Mouse (Mus musculus) left cerebral cortex, postnatal 4 days (tissue): ENCODE data around the gene Atp5d. TPM values are rescaled to one million over a fixed set of nuclear protein-coding genes. Genes with fewer than 3 reads are reported as not detected.

ENCODE experiments used
- DNase-seq: peaks from one replicate; pipeline ENCODE4 v3.0.0-alpha.2; 2022
- intact Hi-C: fragments of 180-260 bp; cut with DNase I; formaldehyde crosslinking; loops from one replicate; pipeline ENCODE4 v1.15.1; 2025
- total RNA-seq, 2 experiments: library from RNA; stranded (reverse); gene quantifications; 2 replicates each; pipeline ENCODE4 v1.2.3; 2021

The Atp5d gene
- total RNA-seq, 2 experiments from 2014 or later: 247 to 270 TPM

DNA sequence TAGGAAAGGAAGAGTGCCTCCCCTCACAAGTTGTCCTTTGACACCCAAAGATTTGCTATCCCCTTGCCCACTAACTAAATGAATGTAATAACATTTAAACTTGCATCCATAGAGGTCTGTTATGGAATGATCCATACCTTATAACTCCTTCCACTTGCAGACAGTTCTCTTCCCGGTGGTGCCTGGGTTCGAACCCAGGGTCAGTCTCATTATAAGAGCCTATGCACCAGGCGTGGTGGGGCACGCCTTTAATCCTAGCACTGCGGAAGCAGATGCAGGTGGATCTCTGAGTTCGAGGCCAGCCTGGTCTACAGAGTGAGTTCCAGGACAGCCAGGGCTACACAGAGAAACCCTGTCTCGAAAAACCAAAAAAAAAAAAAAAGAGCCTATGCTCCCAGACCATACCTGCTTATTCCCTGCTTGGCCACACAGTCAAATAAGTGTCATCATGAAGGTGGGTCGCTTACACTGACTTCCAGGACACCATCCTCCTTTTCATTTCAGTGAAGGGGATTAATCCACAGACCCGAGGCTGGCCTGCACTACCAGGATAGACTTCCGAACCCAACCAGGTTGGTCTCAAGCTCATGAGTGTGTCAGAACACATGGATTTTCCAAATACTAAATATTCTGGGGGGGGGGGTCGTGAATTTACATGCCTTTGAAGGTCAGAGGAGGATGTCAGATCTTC is 1.7 kb downstream of the Atp5d start:
- no peak for DNase-seq
- intact Hi-C loops: no loop called here

DNA sequence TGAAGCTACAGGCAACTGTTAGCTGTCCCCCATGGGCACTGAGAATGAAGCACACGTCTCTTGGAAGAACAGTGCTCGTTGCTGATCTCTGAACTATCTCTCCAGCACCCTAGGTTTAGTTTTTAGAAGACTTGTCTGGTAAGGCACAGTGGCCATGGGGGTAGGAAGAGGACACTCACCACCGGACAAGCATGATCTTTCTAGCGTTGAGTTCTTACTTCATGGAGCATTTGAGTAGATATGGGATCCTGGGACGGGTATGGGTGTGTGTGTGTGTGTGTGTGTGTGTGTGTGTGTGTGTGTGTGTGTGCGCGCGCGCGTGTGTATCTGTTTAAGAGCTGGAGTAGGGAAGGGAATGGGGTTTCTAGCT is 2.2 kb downstream of the Atp5d start, which contains the start of gene Cbarp:
TSS of gene Cbarp (minus strand) at position 170 of the 370 bp plus-strand sequence.
- intact Hi-C loops: no loop called here
- no peak for DNase-seq

DNA sequence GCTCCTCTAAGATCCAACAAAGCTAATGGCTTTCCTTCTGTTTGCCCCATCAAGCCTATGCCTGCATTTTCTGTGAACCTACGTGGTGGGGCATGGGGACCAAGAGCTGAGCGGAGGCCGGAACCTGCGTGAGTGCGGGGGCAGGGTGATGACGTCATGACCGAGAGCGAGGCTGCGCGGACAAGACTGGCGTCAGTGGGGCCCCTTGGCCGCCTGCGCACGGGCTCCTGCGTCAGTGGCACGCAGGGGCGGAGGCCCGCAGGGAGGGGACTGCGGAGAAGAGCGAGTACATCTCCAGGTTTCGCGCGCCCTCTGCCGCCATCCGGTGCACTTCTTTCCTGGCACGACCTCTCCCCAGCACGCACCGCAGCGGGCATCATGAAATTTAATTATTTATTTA is 2.8 kb downstream of the Atp5d start:
- DNase-seq: peak; percentile 95
- intact Hi-C loops: no loop called here

DNA sequence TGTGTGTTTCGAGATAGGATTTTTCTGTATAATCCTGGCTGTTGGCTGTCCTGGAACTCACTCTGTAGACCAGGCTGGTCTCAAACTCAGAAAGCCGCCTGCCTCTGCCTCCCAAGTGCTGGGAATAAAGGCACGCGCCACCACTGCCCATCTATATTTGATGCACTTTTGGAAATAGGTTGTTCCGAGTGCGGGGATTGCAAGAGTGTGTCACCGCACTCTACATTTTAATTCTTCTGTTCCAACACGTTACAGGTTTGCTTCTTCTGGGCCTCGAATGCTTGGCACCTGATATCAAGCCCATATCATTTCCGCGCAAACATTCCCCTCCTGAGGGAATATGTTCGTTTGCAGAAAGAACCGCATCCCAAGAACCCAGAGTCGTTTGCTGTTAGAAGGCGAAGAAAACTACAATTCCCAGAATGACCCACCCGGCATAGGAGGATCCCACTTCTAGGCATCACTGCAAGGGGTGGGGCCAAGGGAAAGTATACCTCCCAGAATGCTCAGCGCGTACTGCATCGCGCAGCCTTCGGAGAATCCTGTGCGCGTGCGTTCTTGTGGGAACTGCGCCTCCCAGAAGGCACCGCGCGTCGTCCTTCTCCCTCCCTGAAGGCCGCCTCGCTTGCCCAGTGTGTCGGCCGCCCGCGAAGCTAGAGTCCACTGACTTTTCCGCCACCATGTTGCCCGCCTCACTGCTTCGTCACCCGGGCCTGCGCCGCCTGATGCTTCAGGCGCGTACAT is 3.5 kb downstream of the Atp5d start:
- intact Hi-C loops: no loop called here
- DNase-seq: peak; percentile 96

DNA sequence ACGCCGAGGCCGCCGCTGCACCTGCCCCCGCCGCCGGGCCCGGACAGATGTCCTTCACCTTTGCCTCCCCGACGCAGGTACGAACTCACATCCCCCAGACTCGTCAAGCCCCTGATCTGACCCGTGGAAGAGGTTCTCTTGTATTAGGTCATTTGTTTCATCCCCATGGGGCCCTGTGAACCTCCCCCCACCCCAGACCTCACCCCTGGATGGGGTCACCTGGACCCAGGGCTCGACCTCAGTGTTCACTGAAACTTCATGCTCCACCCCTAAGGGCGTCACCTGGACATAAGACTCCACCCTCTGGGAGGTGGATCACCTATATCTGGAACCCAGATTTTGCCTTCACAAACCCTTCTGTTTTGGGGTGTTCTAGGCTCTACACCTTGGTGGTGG is 4.1 kb downstream of the Atp5d start:
- no peak for DNase-seq
- intact Hi-C loops: no loop called here

DNA sequence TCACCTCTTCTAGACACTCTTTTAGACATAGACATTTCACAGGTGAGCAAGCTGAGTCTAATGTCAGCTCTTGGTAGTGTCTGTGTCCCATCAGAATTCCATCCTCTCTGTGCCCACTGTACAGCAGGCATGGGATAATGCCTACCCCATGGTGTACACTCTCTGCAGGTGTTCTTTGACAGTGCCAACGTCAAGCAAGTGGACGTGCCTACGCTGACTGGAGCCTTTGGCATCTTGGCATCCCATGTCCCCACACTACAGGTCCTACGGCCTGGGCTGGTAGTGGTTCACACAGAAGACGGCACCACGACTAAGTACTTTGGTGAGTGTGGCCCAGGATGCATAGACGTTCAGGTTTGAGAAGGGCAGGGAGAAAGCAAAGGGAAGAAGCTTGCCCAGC is 5.2 kb downstream of the Atp5d start:
- DNase-seq: no peak
- intact Hi-C loops: no loop called here

DNA sequence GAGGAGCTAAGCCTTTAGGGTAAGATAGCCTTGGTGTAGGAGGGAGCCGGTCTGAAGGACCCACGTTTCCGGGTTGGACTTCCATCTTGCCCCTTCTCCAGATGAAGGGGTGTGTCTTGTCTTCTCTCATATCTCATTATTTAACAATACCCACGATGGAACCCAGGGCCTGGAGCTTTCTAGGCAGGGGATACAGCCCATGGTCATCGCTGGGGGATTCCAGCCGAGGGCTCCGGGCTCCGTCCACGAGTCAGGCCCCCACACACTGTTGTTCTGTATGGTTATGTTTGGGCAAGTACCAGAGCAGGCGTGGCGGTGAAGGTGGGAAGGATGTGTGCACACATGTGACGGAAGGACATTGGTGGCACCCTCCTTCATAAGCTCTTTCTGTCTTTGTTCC is 5.7 kb downstream of the Atp5d start:
- no peak for DNase-seq
- intact Hi-C loops: no loop called here

DNA sequence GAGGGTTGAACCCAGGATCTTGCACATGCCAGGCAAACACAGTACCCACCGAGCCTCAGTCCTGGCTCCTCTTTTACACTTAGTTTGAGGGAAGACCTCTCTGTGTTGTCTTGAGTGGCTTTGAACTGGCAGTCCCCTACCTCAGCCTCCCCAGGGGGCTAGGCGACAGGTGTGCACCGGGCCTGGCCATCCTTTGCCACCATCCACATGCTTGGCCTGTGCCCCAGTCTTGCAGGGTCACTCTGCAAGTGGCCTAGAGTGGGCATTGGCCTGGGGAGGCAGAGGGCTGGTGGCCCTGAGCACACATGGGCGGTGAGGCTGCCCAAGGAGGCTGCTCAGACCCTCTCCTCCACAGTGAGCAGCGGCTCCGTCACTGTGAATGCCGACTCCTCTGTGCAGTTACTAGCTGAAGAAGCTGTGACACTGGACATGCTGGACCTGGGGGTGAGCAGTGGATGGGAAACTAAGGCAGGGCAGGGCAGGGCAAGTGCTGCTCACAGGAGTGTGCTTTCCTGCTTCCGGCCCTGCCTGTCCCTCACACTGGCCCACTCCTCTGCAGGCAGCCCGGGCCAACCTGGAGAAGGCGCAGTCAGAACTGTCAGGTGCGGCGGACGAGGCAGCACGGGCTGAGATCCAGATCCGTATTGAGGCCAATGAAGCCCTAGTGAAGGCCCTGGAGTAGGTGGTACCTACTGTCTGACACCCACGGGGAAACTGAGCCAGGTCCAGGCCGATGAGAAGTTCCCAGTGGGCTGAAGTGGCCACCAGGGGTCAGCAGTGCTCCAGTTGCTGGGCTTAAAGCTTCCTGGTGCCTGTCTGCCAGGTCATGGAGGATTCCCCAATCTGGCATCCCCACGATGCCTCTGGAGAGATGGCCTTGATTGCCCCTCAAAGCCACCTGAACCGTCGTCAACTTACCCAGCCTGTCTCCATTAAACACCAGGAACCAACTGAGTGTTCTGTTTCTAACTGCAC is 6.7 kb downstream of the Atp5d start:
- intact Hi-C loops: no loop called here
- peak; percentile 82 for DNase-seq

DNA sequence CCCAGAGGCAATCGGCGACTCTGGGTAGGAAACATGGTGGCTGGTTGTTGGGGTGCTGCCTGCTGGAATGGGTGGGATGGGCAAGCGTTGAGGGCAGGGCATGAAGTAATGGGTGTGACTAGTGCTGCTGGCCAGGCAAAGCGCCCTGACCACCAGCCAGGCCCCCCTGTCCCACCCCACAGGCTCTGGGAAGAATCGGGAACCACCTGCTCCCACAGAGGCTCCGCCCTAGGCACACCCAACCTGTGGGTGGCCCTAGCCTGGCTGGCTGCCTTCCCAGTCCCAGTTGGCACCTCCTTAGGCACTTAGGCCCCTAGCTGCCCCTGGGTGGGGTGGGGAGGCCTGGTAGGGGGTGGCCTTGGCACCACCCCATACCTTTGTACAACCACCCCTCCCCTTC is 7.5 kb downstream of the Atp5d start:
- intact Hi-C loops: no loop called here
- no peak for DNase-seq

DNA sequence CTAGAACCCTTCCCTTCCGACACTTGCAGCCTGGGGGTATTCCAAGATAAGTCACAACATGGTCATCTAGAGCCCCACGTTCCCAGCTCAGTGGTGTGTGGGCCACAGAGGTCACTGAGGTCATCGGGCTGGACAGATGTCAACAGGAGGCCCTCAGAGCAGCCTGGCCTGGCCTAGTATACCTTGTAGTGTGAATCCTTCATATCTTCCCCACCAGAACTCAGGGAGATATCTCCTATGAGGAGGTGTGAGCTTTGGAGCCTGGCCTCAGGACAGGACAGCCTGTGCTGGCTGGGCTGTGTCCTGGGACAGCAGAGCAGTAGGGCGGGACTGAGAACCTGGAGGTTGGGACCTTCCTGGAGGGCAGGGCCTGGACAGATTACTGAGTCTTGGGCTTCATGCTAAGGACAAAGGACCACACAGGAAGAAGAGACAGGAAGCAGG is 8.2 kb downstream of the Atp5d start:
- no peak for DNase-seq
- intact Hi-C loops: no loop called here

DNA sequence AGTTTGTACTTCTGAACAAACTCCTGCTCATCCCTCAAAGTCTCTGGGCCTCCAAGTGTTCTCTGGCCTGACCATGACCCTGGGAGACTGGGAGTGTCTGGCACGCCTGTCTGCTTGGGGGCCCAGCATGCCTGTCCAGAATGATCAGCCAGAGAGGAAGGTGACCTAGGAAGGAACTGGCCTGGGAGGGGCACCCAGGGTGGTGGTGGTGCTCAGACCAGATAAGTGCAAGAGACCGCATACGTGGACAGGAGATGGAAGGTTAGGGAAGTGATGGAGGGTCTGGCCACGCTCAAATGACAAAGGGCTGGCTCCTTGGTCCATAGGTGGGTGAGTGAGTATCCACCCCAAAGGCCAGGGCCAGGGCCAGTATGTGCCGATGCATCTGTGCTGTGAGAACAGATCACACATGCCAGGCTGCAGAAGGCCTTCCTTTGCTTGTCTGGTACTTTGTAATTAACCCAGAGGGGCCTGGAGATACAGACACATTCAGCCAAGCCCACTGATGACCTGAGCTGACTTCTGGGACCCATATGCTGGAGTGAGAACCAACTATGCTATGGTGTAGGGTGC is 8.8 kb downstream of the Atp5d start:
- intact Hi-C loops: no loop called here
- DNase-seq: no peak

DNA sequence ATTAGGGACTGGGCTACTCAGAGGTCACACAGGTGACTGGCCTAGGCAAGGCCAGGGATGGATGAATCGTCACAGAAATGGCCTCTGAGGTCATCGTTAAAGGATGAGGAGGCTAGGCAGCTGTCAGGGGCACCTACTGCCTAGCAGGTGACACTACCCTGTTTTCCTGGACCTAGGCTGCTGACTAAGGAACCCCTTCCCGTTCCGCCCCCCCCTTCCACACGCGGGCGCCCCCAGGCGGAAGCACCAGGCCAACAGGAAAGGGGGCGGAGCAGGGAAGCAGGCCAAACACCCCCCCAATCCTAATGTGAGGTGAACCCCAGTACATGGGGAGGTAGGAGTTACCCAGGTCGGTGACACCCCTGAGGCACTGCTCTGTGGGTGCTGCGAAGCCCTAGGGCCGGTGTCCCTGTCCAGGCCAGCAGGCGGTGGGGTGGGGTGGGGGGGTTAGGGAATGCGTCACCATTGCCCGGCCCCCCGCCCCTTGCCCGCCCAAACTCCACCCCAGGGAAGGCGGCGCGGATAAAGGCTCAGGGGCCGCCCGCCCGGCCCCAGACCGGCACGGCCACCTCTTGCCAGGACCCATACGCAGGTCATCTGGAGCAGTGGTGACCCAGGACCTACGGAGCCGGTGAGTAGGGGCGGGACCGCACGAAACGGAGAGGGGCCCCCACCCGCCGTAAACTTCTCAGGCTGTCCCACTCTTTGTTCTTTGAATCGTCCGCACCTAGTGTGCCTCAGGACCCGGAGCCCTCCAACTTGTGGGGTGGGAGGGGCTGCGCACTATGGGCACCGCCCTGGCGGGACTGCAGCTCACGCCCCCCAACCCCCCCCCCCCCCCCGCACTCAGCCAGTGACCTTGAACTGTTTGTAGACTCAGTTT is 9.5 kb downstream of the Atp5d start, which contains the start of gene Midn:
TSS of gene Midn (plus strand) at position 554 of the 883 bp plus-strand sequence.
- intact Hi-C loops: loop anchor here (2.0 kb wide), 1 partner anchor 17 kb away; the partner anchor contains the start of gene Cirbp
- peak; percentile 79 for DNase-seq

DNA sequence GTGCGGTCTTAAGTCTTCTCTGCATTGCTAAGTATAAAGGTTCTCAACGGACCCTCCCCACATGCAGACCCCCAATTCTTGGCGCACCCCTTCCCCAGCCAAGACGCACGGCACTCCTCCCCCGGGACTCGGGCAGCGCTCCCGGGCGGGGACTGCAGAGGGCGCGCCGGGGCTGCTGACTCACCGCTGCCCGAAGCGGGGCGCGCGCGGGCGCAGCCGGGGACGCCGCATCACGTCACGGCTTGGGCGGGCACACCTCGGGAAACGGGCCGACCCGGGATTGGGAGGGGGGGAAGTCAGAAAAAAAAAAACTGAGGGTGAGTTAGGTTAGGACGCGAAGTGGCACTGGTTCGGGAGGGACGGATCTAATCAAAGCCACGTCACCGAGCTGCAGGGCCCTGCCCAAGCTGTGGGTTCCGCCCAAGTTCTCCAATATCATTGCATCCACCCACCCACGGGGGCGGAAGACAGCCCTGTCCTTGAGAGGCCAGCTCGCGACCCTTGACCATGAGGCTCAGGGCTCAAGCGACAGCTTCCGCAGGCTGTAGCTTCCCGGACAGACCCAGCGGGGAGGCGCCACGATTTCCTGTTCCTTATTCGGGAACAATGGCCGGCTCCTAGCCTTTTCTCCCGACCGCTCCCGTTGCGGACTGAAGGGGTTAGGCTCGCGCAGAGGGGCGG is 10.3 kb downstream of the Atp5d start:
- peak; percentile 96 for DNase-seq
- intact Hi-C loops: loop anchor here (2.0 kb wide), 1 partner anchor 16 kb away; the partner anchor contains the start of gene Cirbp

DNA sequence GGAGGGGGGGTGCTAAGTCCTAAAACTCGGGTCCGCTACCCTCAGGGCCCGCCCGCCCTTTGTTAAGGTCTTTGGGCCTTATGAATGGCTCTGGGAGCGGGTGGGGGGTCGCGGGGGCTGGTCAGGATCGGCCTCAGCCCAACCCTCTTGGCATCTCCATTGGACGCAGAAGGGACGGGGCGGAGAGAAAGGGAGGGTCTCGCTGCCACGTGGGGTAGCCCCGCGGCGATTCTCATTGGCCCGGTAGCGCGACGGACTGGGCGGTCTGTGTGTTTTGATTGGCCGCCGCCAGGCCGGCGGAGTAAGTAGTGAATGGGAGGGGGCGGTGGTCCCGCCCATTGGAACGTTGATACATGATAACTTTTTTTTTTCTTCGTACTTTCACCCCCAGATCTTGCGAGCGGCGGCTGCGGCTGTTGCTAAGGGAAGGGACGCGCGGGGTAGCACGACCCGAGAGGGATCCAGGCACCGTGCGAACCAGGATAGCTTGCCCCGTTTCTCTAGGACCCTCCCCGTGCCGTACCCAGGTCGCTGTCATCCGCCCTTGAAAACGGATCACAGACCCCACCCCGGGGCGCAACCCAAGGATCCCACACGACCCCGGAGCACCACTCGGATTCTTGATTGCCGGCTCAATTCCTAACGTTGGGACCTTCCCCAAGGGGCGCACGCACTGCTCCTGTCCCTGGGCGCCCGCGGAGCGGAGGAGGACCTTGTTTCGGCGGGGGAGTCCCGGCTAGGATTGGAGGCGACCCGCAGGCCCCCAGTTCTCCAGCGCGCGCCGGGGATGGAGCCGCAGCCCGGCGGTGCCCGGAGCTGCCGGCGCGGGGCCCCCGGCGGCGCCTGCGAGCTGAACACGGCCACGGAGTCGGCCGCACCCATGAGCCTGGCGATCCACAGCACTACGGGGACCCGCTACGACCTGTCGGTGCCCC is 11.1 kb downstream of the Atp5d start:
- intact Hi-C loops: loop anchor here (2.0 kb wide), 1 partner anchor 15 kb away; the partner anchor contains the start of gene Cirbp
- DNase-seq: peak; percentile 99

DNA sequence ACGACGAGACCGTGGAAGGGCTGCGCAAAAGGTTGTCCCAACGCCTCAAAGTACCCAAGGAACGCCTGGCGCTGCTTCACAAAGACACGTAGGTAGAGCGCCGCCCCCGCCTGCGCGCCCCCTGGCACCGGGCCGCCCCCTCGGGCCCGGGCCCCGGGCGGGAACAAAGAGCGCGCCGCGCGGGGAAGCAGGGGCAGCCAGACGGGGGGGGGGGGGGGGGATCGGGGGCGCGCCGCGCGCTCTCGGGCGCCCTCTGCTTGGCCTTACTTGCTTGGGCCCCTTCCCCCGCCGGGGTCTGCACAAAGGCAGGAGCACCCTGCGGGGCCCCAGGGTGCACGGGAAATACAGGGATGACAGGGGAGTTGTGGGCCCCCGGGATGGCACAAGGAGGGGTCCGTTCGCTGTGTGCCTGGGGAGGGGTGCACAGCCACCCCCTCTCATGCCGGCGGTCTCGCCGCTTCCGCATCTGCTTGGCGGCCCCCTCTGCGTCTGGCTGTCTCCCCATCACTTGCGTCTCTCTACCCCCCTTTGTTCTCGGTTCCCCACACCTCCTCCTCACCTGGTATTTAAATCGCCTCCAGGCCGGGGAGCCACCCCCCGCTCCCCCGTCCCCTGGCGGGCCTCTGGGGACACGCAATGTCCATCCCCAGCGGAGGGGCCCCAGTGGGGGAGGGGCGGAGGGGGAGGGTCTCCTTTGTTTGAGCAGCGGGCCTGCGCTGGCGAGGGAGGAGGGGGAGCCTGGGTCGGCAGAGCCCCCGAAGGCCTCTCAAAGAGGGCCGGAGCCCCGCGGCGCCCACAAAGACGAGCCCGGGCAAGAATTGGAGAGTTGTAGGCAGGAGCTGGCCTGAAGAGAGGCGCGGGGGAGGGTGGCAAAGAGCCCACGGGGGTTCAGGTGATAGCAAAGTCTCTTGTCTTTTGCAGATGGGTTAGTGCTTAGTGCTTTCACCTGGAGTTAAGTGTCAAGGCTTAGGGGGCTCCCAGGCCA is 12.1 kb downstream of the Atp5d start:
- peak; percentile 85 for DNase-seq

DNA sequence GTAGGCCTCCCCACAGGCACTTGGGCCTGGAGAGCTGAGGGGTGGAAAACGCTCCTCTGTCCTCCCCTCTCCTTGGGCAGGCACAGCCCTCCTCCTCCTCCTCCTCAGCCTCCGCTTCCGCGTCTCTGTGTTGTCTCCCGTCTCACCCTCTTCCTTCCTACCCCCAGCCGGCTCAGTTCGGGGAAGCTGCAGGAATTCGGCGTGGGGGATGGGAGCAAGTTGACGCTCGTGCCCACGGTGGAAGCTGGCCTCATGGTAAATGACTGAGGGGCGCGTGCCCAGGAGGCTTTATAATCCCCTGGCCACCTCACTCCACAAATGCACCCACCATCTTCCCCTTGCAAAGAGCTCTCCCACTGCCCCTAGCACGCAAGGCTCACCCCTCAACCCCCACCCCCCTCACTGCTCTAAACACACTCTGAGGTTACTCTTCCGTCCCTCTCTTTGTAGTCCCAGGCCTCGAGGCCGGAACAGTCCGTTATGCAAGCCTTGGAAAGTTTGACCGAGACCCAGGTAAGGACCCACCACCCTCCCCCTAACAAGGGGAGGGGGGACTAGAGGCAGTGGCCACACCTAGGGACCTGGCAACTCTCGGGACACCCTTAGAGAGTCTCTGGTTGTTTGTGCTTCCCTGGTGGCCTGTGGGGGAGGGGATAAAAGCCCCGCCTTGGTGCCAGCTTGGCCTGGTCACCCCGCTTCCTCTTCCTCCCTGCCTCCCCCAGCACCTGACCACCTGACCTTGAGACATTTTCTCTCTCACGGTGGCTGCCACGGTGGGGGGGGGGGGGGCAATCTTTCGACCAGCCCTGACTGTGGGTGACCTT is 13.0 kb downstream of the Atp5d start:
- intact Hi-C loops: no loop called here
- DNase-seq: no peak

More for the DNA sequence above, 12.1 kb downstream of the Atp5d start:
- intact Hi-C loops: no loop called here
